Mouse (Mus musculus) bone marrow macrophage, adult 2 months (primary cell): ENCODE results near the gene Ampd3.

Experiments
- CTCF ChIP-seq: IDR thresholded peaks from 2 replicates; pipeline ENCODE4 v1.5.1; 2012; ENCODE audit warnings: low read depth, mild to moderate bottlenecking, low read length, moderate library complexity
- POLR2A ChIP-seq: IDR thresholded peaks from 2 replicates; pipeline ENCODE4 v1.6.1; 2012; ENCODE audit warnings: mild to moderate bottlenecking, low read depth, low read length, borderline replicate concordance

DNA sequence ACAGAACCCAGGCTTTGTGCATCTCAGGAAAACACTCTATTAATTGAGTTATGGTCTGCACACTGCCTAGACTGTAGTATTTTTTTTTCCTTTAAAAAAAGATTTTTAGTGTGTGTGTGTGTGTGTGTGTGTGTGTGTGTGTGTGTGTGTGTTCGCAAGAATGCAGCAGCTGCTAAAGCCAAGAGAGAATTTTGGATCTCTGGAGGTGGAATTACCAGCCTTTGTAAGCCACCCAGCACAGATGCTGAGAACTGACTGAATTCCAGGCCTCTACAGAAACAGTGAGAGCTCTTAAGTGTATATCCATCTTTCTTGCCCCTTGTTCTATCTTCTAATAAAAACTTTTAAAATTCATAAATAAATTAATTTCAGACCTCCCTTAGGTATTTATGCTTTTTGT lies 16.4 kb upstream of the Ampd3 start:
- no peak for TF ChIP-seq POLR2A
- TF ChIP-seq CTCF = no peak
